Mouse (Mus musculus) cerebellum, adult 2 months (tissue): ENCODE results near the gene Tex44.

Experiments
- CTCF ChIP-seq: fragments of 200-500 bp; IDR thresholded peaks from 2 replicates; pipeline ENCODE4 v1.5.1; 2011; ENCODE audit warnings: low read depth, mild to moderate bottlenecking, control low read depth, low read length, moderate library complexity, borderline replicate concordance; ENCODE audit not compliant: insufficient read depth
- POLR2A ChIP-seq: fragments of 200-500 bp; IDR thresholded peaks from 2 replicates; pipeline ENCODE4 v1.6.1; 2011; ENCODE audit warnings: low read length, control low read depth, borderline replicate concordance; ENCODE audit not compliant: insufficient read depth

DNA sequence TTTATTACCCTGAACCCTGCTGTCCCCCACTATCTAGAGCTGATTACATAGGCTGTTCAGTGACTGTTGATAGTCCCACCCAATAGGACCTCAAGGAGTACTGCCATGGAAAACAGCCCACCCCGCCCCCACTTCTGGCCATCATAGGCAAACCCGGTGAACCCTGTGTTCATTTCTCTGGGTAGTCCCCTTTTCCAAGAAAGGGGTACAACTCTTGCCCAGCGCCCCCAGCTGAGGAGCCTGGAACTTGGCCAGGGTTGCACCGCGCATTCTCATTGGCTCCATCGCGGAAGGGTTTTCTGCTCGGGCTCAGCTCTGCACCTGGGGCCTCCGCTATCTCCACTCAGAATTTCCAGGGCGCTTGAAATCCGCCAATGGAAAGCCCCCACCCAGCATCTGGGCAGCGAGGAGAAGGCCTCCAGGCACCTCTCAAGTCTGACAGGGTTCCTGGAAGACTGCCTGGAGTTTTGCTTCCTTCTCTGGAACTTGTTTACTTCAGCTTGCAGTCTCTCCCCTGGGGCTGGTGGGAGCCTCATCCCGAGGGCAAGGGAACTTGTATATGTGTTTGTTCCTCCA, 21.6 kb downstream of the Tex44 start:
- TF ChIP-seq POLR2A (no peak), CTCF (no peak)
